In genomic region chr1:180569453-180569852, GRCm38 (mm10) we compare ENCODE assay signal across 8 mouse cellular contexts. TPM values are rescaled to one million over a fixed set of nuclear protein-coding genes. Genes with fewer than 3 reads are reported as not detected.
DNase-seq lines count a peak whose midpoint lies in the region; ATAC-seq and TF ChIP-seq lines count a peak whose summit lies in the region.

No protein-coding gene starts in this region.

- no peaks in the 10 kb centered on the region for H3K27me3 ChIP-seq in hindbrain, postnatal 0 days (ENCODE audit: insufficient read depth, low read length)
- no peaks in the 10 kb centered on the region for H3K27me3 ChIP-seq in neural tube, embryonic 11.5 days (ENCODE audit: control insufficient read depth, insufficient read depth, low read length)

- H3K9me3 ChIP-seq in hindbrain, postnatal 0 days (ENCODE audit: low read length): no peaks in the 10 kb centered on the region
- no peaks in the 10 kb centered on the region for H3K9me3 ChIP-seq in neural tube, embryonic 11.5 days (ENCODE audit: control insufficient read depth, low read length)

- TF ChIP-seq POLR2A in lung, adult 2 months (IDR thresholded peaks at IDR 0.05; ENCODE audit: borderline replicate concordance, extremely low read depth, low read depth, low read length): no peak

- peak overlapping the region; percentile 90 for H3K27ac ChIP-seq in hindbrain, postnatal 0 days
- H3K27ac ChIP-seq in neural tube, embryonic 11.5 days (ENCODE audit: low read depth, low read length): peak overlapping the region; percentile 87

- peak overlapping the region; percentile 88 for H3K4me2 ChIP-seq in hindbrain, postnatal 0 days (ENCODE audit: low read depth, low read length)
- H3K4me2 ChIP-seq in neural tube, embryonic 11.5 days (ENCODE audit: low read depth): peak overlapping the region; percentile 90

- no peak for DNase-seq in lung, adult 2 months
- DNase-seq in lung, adult 18-20 months: no peak
- peak; percentile 32 for DNase-seq in embryo, embryonic 10.5 days (ENCODE audit: low spot score)
- no peak for DNase-seq in hindbrain, postnatal 0 days (ENCODE audit: low spot score)
- peak; percentile 14 for DNase-seq in neural tube, embryonic 11.5 days (ENCODE audit: low spot score)
- no peak for DNase-seq in left cerebral cortex, adult 18-20 months (ENCODE audit: low spot score in 2 of 2)
- DNase-seq in ovary, postnatal 10 days (ENCODE audit: low spot score): no peak
- no peak for DNase-seq in layer of hippocampus, postnatal 14 days (ENCODE audit: low spot score in 2 of 2)

- H3K36me3 ChIP-seq in hindbrain, postnatal 0 days (ENCODE audit: insufficient read depth, low read length): 0 out of 2 replicates have a peak, but pooled peaks cover 8% of the 10 kb centered on the region
- peaks cover 6% of the 10 kb centered on the region for H3K36me3 ChIP-seq in neural tube, embryonic 11.5 days (ENCODE audit: control insufficient read depth, insufficient read depth, low read length)

- peak overlapping the region; percentile 88 for H3K4me3 ChIP-seq in lung, adult 2 months (replicated peaks; ENCODE audit: extremely low read depth, low read depth, low read length)
- H3K4me3 ChIP-seq in hindbrain, postnatal 0 days (ENCODE audit: low read length): peak overlapping the region; percentile 89
- H3K4me3 ChIP-seq in neural tube, embryonic 11.5 days (ENCODE audit: low read depth, low read length): peak overlapping the region; percentile 88

- TF ChIP-seq CTCF in lung, adult 2 months (IDR thresholded peaks at IDR 0.05; ENCODE audit: insufficient read depth, low read length): no peak
- no peak for TF ChIP-seq CTCF in hindbrain, postnatal 0 days (IDR thresholded peaks at IDR 0.05; ENCODE audit: low read depth)

- peak overlapping the region; percentile 90 for H3K9ac ChIP-seq in hindbrain, postnatal 0 days (replicated peaks; ENCODE audit: low read length)
- peak overlapping the region; percentile 89 for H3K9ac ChIP-seq in neural tube, embryonic 11.5 days (ENCODE audit: low read length)

- H3K4me1 ChIP-seq in lung, adult 2 months (ENCODE audit: control insufficient read depth, insufficient read depth, low read length): peaks cover 9% of the 10 kb centered on the region; the same call in 1 of the 2 replicates
- H3K4me1 ChIP-seq in hindbrain, postnatal 0 days (ENCODE audit: insufficient read depth, low read length): peaks cover 11% of the 10 kb centered on the region
- peaks cover 8% of the 10 kb centered on the region for H3K4me1 ChIP-seq in neural tube, embryonic 11.5 days (ENCODE audit: control insufficient read depth, insufficient read depth, low read length)

- under 1% methylated on average over 17 of the region's 17 CpGs for WGBS in lung, adult 2 months
- under 1% methylated on average over 17 of the region's 17 CpGs for WGBS in hindbrain, postnatal 0 days
- under 1% methylated on average over 17 of the region's 17 CpGs for WGBS in neural tube, embryonic 11.5 days

- no peak for ATAC-seq in hindbrain, postnatal 0 days
- ATAC-seq in neural tube, embryonic 11.5 days (ENCODE audit: insufficient read depth, low FRiP score, low TSS enrichment): no peak

RNA-seq across cellular contexts. Expression of gene Parp1, which starts 0.7 kb away (rescaled TPM):
- polyA plus RNA-seq in lung, adult 2 months (2012; rRNA removed): 17.7 and 20.1 TPM in 2 replicates
- total RNA-seq in hindbrain, postnatal 0 days (2014; rRNA removed): 74.0 and 76.1 TPM in 2 replicates
- polyA plus RNA-seq in hindbrain, postnatal 0 days (2015; fragmentation: Nextera tagmentation; extraction: Ambion mirVana): 53.4 and 57.5 TPM in 2 replicates
- polyA plus RNA-seq in neural tube, embryonic 11.5 days (2014; fragmentation: Nextera tagmentation; extraction: Ambion mirVana): 208 and 223 TPM in 2 replicates
- total RNA-seq in left cerebral cortex, adult 18-20 months (2021): 10 to 100 TPM; 81.9 to 88.2 TPM
- 100 to 1,000 TPM; 162 to 172 TPM for total RNA-seq in layer of hippocampus, postnatal 14 days (2021)

Comparison
In these comparisons a context has a peak if more than half of its experiments do, and no peak if none do; other contexts are left out.
1. DNase-seq: peak in embryo, embryonic 10.5 days (single experiment) and neural tube, embryonic 11.5 days (single experiment); none in lung, adult 2 months (single experiment), lung, adult 18-20 months (0 of 2), hindbrain, postnatal 0 days (single experiment), left cerebral cortex, adult 18-20 months (0 of 2), ovary, postnatal 10 days (single experiment) and layer of hippocampus, postnatal 14 days (0 of 2).
2. Peak in every context shown above with its lines, with median percentiles within 50 percentile points of each other: H3K4me3 ChIP-seq.